Mouse (Mus musculus): ENCODE results near the gene Itpr1. TPM values are rescaled to one million over a fixed set of nuclear protein-coding genes. Genes with fewer than 3 reads are reported as not detected.

Gene Itpr1
- polyA plus RNA-seq, 1 experiment = 4.4 TPM

DNA sequence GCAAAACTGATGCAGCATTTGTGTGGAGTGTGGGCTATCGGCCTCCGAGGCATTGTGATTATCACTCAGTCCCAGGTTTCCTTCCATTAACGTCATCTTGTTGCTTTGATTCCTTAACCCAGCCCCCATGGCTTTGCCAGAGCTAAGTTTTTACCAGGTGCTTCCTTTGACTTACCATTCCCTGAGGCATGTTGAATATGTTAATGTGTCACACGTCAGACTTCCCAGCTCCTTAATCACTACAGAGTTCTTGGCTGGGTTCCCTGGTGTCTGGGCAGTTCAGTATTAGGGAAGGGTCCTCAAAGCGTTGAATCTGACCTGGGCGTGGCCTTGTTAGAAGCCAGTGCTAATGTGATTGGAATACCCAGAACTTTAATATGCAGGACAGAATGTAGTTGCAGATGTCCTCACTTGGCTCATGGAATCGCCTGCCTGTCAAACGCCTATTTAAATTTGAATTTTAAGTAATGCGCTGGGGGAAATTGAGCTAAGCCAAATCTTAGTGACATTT is 23.6 kb downstream of the Itpr1 start:
- no peak for DNase-seq (ENCODE audit: low read depth, low spot score)
- WGBS = 78% methylated on average over 9 of the region's 9 CpGs

DNA sequence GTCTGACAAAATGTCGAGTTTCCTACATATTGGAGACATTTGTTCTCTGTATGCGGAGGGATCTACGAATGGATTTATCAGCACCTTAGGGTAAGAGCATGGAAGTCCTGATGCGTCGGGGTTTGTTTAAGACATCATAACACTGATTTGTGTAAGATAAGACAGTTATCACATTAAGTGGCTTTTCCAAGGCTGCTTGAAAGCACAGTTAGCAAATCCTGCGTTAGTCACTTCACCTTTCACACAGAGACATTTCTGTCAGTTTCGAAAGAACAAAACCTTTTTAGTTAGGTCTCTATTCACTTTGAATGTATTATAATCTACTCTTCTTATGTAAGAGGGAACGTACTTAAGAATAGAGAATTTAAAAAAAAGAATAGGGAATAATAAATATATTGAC is 24.1 kb downstream of the Itpr1 start:
- DNase-seq (ENCODE audit: low read depth, low spot score) = no peak
- WGBS = 82% methylated on average over 8 of the region's 8 CpGs

DNA sequence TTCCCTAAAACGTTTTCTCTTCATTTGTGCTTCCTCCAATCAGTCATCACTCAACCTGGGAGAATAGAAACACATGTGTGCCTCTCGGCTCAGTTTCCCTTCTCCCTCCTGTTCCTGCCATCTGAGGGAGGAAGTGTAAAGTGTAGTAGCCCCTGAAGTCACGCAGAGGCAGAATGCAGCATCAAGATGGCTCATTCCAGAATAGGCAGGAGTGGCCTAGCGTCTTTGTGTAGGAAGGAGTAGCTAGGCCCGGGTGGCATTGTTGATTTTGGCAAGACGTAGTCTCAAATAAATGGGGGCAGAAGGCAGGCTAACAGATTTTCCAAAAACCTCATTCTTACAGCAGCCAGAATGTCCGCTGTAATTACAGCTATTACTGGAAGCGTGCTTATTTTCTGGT is 24.7 kb downstream of the Itpr1 start:
- DNase-seq (ENCODE audit: low read depth, low spot score) = no peak
- WGBS = 78% methylated on average over 8 of the region's 8 CpGs

DNA sequence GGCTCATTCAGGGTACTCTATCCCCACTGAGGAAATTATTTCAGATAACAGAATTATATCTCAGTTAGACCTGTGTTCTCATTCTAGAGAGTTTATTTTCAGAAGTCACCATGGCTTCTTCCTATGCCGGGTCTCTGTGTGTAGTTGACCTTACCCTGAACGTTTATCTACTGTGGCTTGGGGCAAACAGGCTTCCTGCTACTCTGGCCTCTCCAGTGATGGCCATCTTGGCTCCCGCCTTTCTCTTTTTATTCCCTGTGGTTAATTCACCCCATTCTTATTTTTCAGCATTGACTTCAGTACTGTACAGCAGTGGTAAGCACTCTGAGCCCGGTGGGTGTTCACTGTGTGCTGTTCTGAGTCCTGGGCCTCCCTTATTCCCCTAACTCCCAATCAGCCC is 25.1 kb downstream of the Itpr1 start:
- DNase-seq (ENCODE audit: low read depth, low spot score) = no peak
- WGBS = 84% methylated on average over 4 of the region's 4 CpGs

DNA sequence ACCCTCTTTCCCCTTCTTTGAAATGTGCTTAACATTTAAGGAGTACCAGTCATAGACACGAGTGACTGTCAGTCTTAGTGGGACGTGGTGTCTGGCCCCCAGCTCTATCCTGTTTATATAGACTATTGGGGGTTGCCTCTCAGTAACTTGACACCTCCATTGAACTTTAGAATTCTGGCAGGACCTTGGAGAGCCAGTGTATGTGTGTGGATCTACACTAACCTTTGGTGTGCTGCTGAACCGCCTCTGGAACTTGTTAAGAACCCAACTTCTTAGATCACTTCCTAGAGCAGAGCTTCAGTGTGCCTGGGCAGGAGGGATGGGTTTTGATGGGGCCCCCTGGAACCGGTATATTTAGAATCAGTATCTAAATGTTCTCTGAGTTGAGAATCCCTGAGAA is 26.2 kb downstream of the Itpr1 start:
- no peak for DNase-seq (ENCODE audit: low read depth, low spot score)
- WGBS = 72% methylated on average over 4 of the region's 4 CpGs

DNA sequence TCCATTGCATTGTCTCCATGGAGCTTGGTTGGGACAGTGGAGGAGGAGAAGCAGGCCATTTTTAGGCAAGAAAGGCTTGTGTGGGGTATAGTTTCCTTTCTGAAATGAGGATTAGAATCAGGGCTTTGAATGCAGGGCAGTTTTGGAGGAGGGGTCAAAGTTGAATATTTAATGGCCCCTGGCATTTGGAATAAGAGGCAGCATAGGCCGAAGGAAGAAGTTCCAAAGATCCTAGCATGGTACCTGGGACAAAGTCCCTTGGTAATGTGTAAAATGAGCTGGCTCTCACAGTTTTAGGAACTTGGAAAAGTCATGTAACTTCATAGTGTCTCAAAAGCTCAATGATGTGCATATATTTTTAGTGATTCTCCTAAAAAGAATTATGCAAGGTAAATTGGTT is 27.1 kb downstream of the Itpr1 start:
- 91% methylated on average over 1 of the region's 1 CpGs for WGBS
- no peak for DNase-seq (ENCODE audit: low read depth, low spot score)

DNA sequence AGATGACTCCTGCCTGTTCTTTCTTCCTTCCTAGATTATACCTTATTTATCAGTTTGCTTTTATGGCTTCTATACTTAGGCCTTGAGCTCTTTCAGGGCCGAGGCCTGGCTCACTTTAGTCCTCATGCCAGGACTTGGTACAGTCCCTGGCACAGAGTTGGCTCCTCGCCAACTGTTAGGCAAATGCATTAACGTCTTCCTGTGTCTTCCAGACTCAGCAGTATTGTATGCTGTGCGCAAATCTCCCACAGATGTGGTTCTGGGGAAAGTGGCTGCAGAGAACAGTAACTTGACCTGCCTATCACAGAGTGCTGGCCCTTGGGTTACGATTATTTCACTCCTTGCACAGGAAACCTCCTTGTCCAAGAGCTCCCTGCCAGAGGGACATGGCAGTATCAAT is 27.9 kb downstream of the Itpr1 start:
- WGBS = 55% methylated on average over 5 of the region's 5 CpGs
- no peak for DNase-seq (ENCODE audit: low read depth, low spot score)

DNA sequence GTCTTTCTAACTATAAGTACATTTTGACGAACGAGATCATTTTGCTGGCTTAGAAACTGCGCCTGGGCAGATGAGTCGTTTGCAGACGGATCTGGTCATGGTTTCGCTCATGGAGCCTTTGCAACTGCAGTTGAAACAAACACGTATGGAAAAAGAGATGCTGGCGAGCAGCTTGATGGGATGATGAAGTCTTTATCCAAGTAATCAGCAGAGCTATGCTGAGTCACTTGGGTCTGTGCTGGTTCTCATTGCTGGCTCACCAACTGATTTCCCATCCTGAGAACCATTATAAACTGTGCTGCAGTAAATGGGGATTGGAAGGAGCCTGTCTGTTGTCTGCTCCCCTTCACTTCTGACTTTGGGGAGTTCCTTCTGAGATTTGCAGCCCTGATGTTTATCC is 31.7 kb downstream of the Itpr1 start:
- DNase-seq (ENCODE audit: low read depth, low spot score) = no peak
- 85% methylated on average over 8 of the region's 8 CpGs for WGBS

DNA sequence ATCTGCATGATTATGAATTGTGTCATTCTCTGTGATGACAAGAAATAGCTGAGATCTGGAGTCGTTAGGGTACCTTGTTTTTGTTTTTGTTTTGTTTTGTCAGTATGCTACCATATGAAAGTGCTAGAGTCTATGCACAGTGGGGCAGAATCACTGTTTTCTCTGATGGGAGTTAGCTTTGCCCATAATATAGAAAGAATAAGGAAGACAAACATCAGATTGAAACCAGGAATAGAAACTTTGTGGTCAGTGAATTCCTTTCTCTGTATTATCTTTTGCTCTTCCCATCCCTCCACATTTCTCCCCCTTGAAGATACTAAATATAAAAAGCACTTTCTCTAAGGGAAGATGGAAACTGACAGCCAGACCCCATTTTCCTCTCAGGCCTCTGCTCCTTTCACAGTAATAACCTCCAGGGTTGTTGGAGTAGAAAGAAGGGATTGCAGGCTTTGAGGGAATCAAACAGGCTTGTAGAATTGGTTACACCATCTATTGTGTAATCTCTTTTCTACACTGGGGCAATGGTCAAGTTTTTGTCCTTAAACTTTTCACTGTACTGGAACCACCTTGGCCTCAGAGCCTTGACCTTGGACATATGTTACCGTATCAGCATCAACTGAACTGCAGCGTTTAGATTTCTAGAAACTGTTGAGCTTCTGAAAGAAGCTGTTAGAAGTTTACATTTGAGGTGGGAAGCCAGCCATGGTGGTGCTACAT is 33.6 kb downstream of the Itpr1 start:
- 63% methylated on average over 3 of the region's 3 CpGs for WGBS
- DNase-seq (ENCODE audit: low read depth, low spot score) = no peak

DNA sequence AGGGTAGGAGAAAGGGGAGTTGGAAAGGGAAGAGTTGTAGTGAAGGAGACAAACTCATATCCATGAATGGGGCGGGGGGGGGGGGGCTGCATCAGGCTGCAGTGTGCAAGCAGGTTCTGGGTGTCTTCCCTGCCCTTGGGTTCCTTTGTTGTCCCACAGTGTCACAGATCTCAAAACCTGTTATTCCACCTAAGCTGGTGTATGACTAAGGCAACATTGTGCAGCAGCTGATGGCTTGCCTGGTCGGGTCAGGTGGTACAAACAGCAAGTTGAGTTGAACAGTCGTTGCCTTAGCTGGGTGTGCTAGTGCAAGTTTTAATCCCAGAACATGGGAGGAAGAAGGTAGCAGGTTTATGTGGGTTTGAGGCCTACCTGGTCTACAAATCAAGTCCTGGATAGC is 34.3 kb downstream of the Itpr1 start:
- no peak for DNase-seq (ENCODE audit: low read depth, low spot score)
- WGBS = 54% methylated on average over 3 of the region's 3 CpGs

DNA sequence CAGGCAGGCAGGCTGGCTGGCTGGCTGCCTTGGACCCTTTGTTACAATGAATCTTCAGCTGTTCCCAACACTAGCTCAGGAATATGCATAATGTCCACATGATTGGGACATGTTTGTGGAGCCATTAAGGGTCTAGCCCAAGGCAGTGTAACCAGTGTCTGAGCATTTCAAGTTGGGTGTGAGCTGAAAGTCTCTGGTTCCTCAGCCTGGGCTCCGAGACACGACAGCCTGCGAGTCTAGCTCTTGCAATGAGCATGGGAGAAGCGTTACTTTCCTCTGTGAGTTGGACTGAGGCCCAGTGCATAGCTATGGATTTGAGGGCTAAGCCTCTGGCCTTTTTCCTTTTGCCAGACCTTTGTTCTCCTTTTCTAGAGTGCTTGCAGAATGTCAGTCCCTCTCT is 35.6 kb downstream of the Itpr1 start:
- WGBS = 63% methylated on average over 4 of the region's 4 CpGs
- no peak for DNase-seq (ENCODE audit: low read depth, low spot score)

DNA sequence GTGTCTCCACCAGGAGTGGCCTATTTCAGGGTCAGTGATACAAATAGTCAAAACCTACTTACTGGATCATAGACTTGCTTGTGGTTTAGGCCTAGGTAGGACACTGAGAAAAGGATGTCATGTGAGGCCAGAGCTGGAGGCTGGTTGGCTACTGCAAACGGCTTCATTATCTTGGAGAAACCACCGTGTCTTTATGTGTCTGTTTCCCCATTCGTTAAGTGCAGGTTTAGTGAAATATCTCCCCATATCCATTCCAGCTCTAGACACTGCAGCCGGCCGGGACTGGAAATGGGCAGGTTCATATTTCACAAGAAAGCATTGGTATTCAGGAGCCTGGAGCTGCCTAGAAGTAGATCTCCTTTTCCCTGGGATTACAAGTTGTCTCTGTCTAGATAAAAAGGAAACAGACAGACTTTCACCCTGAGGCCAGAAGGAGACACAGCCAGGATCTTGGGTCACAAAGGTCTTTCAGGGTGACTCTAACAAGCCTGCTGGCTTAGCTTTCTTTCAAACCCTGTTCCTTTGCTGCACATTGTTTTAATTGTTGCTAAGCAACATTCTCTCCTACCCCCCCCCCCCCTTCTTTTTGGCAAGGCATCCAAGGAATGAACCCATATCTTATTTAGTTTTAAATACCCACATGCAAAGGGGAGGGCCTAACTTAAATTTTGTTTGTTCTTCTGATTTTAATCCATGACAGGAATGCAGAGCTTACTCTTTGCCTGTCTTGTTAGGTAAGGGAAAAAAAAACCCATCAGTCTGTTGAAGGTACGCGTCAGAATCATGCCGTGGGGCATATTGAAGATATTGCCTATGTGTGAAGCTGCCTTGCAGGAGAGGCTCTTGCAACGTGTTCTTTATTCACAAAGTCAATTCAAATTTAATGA is 36.4 kb downstream of the Itpr1 start:
- no peak for DNase-seq (ENCODE audit: low read depth, low spot score)
- WGBS = 74% methylated on average over 9 of the region's 9 CpGs

DNA sequence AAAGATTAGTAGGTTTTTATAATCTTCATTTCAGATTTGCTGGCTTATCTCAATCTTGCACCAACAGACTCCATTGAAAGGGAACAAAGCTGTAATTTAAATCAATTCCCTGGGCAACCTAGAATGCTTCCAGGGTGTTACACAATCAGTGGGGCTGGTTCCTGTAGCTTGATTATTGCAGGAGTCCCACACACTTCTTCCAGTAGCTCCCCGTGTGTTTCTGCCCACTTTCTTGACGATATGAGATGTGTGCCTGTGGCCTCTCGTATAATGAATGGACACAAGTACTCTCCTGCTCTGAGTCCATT is 37.0 kb downstream of the Itpr1 start:
- WGBS = 67% methylated on average over 3 of the region's 3 CpGs
- DNase-seq (ENCODE audit: low read depth, low spot score) = no peak

DNA sequence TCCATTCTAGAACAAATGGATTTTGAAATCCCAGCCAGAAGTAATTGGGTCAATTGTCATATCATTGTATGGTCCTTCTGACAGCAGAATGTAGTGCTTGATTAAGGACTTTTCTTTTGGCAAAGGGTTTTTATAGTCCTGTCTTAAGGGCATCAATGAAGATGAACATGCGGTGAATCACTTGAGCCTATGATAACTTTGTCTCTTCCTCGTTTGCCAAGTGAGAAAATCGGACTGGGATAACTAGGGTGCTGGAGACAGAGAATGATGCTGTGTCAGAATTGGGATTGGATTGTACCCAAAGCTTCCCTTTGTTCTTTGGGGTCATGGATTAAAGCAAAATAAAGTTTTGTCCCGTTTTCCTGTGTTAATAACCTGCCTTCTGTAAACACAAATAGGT is 37.5 kb downstream of the Itpr1 start:
- no peak for DNase-seq (ENCODE audit: low read depth, low spot score)
- 70% methylated on average over 4 of the region's 4 CpGs for WGBS

DNA sequence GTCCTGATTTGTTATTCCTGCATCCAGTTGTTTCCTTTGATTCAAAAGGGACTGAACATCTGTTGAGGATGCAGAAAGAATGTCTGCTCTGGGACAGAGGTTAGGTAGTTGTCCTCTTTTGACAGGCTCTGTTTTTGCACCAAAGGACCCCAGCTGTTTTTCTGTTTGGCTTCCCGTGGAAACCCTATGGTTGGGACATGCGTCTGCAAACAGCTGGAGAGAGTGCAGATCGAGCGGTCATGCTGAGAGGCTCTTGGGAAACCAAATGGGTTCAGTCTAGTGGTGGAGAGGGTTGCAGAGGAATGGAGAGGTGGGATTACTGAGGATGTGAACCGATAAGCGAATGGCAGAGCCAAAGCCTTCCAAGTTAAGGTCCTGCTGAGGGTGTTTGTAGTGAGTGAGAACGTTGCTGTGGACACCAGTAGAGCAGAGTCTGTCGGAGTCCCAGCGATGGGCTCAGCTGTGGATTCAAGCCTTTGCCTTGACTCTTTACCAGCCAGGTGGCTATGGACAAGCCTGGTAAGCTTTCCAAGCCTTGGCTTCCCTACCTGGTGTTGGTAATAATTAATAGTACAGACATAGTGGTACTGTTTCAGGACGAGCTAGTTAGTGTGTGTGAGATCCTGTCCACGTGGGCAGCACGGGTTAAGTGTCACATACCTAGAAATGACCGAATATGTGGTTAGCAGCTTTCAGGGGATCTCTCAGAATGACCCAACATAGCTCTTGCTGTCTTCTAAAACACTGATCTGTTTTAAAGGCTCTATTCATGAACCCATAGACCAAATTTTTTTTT is 39.9 kb downstream of the Itpr1 start:
- WGBS = 84% methylated on average over 13 of the region's 13 CpGs
- DNase-seq (ENCODE audit: low read depth, low spot score) = no peak

DNA sequence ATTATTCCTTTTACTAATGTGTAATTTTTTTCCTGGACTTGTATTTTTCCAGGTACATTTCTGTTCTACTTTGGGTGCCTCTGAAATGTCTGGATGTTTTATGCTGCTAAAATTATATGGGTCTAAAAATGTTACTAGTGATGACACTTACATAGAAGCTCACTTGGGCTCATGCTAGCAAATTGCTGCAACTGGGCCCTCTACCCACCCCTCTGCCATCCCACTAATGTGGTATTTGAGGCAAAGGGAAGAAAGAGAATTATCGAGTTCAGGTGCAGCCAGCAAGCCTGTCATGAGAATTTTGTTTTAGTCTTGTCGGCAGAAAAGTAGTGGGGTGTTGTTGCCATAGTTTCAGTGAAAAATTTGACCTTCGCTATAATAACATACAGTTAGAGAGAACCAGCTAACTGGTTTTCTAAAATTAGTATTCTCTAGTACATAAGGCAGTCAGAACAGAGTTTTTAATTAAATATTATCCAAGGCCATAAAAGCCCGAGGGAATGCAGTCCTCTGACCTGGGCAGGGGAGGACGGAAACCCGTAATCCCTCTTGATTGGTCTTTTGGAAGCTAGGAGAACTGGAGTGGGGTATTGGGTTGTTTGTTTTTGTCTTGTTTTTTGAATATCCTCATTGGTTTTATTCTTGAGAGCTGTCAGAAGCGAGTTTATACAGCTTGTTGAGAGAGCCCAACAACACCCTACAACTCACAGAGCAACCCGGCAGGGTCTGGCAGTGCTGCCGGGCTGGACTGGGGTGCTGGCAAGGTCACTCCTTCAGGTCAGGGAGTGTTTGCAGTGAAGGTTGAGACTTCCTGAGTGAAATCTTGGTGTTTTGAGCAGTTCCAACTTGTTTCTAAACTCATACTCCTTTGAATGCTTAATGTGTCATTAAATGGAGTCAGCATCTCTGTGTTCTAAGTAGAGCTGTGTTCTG is 41.5 kb downstream of the Itpr1 start:
- no peak for DNase-seq (ENCODE audit: low read depth, low spot score)
- 26% methylated on average over 9 of the region's 9 CpGs for WGBS

DNA sequence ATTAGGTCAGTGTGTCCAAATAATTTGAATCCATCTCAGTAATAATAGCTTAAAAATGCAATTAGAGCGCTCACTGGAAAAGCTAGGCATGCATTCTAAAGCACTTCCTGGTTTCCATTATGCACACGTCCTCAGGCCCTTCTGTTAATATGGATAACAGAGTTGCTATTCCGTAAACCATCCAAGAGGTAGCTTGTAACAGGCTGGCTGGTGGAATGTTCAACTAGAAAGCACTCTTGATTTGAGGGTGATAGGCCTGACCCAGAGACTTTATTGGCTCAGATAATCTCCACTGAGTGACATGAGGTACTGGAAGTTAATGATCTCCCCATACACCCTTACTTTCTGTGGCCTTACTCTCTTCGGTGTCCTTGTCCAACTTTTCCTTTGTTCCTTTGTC is 43.0 kb downstream of the Itpr1 start:
- WGBS = 76% methylated on average over 4 of the region's 4 CpGs

DNA sequence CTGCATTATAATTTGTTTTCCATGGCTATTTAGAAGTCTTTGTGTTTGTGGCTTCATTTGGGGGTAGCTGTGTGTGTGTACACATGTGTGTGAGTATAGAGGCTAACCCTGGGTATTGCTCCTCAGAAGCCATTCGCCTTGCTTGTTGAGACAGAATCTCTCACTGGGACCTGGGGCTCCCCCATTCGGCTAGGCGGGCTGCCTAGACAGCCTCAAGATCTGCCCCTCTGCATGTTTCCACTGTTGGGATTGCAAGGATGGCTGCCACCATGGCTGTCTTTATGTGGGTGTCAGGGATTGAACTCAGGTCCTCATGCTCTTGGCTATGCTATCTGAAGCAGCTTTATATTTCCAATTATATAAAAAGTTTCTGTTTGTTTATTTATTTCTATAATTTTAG is 44.3 kb downstream of the Itpr1 start:
- no peak for DNase-seq (ENCODE audit: low read depth, low spot score)
- WGBS = 98% methylated on average over 3 of the region's 3 CpGs

More for the DNA sequence above, 43.0 kb downstream of the Itpr1 start:
- no peak for DNase-seq (ENCODE audit: low read depth, low spot score)

DNA sequence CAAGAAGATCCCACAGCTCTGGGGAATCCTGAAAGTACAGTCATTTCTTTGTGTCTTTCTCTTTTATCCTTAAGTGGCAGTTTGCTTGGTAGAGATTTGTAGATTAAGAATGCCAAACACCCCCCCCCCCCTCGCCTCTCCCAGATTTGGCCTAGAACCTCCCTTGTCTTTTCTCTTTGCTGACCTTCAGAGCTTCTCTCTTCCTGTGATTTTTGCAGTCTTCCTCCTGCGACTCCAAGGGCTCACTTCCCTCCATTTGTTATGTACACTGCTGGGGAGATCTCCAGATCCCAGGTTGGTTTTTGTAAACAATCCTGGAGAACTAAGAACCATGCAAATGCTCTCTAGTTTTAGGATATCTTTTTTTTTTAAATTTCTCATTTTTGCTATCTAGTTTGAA is 45.7 kb downstream of the Itpr1 start:
- WGBS = 71% methylated on average over 2 of the region's 2 CpGs

More for the DNA sequence above, 45.7 kb downstream of the Itpr1 start:
- DNase-seq (ENCODE audit: low read depth, low spot score) = no peak
